16 mouse cellular contexts compared by ENCODE assay signal in the genomic region with DNA sequence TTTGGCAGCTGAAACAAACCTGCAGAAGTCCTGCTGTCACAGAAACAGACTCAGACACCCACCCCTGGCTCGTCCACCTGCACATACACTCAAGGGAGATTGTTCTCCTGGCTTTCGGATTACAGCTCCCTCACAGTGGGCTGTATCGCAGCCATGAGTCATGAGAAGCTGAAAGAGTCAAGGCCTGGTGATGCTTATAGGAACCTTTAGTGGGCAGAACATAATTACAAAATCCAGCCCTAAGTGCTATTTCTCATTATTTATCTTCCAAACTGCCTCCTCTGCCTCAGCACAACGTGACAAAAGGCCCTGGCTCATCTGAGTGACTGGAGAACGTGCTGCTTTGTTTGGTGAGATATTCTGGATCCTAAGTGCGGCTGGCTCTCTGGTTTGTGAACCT.
DNase-seq lines count a peak whose midpoint lies in the region; ATAC-seq and TF ChIP-seq lines count a peak whose summit lies in the region.
"Had no signal": no experiment of that assay in that cellular context is flagged by ENCODE, and none has a peak within 500 bp of the region (broad histone marks: within the 10 kb centered on the region; RNA-seq: fewer than 3 reads in every experiment).

No protein-coding gene starts in this region.

- 54% methylated on average over 6 of the region's 6 CpGs for WGBS in heart, postnatal 0 days
- 61% methylated on average over 6 of the region's 6 CpGs for WGBS in heart, embryonic 12.5 days
- 88% methylated on average over 6 of the region's 6 CpGs for WGBS in macrophage (ENCODE audit: missing documents)

- H3K4me2 ChIP-seq in heart, postnatal 0 days (ENCODE audit: low read depth, low read length): no peak overlapping the region
- H3K4me2 ChIP-seq in heart, embryonic 12.5 days: no peak overlapping the region
- H3K4me2 ChIP-seq: hindbrain, embryonic 12.5 days; limb, embryonic 12.5 days; liver, embryonic 12.5 days; lung, embryonic 14.5 days; midbrain, embryonic 11.5 days had no signal

- ATAC-seq in heart, postnatal 0 days (ENCODE audit: insufficient read depth, low read depth): no peak
- no peak for ATAC-seq in heart, embryonic 12.5 days (ENCODE audit: insufficient number of reproducible peaks, low FRiP score)
- ATAC-seq: liver, embryonic 12.5 days; Patski had no signal

- H3K9me3 ChIP-seq in heart, postnatal 0 days (replicated peaks; ENCODE audit: control insufficient read depth, low read length): no peaks in the 10 kb centered on the region
- no peaks in the 10 kb centered on the region for H3K9me3 ChIP-seq in heart, embryonic 12.5 days (replicated peaks)
- H3K9me3 ChIP-seq: hindbrain, embryonic 12.5 days; limb, embryonic 12.5 days; liver, embryonic 12.5 days had no signal

- TF ChIP-seq CTCF in heart, postnatal 0 days (IDR thresholded peaks at IDR 0.05; ENCODE audit: low read depth): no peak

- peak overlapping the region; percentile 52 for H3K27ac ChIP-seq in heart, postnatal 0 days (ENCODE audit: low read depth)
- no peak overlapping the region for H3K27ac ChIP-seq in heart, embryonic 12.5 days (ENCODE audit: poor library complexity, severe bottlenecking)
- 0 out of 2 replicates have a peak overlapping the region, but pooled peaks have one; percentile 7 for H3K27ac ChIP-seq in macrophage
- H3K27ac ChIP-seq: hindbrain, embryonic 12.5 days; limb, embryonic 12.5 days; liver, embryonic 12.5 days had no signal

- no peaks in the 10 kb centered on the region for H3K36me3 ChIP-seq in heart, postnatal 0 days (replicated peaks; ENCODE audit: control insufficient read depth, insufficient read depth, low read length)
- H3K36me3 ChIP-seq in heart, embryonic 12.5 days: no peaks in the 10 kb centered on the region
- H3K36me3 ChIP-seq in macrophage (ENCODE audit: inconsistent target): no peaks in the 10 kb centered on the region
- H3K36me3 ChIP-seq: hindbrain, embryonic 12.5 days; limb, embryonic 12.5 days; liver, embryonic 12.5 days had no signal

- H3K9ac ChIP-seq in heart, postnatal 0 days (replicated peaks; ENCODE audit: low read depth, low read length): no peak overlapping the region
- H3K9ac ChIP-seq in heart, embryonic 12.5 days: no peak overlapping the region
- H3K9ac ChIP-seq: hindbrain, embryonic 12.5 days; limb, embryonic 12.5 days; liver, embryonic 12.5 days; lung, embryonic 14.5 days had no signal

- no peaks in the 10 kb centered on the region for H3K79me2 ChIP-seq in macrophage (ENCODE audit: inconsistent target)

- TF ChIP-seq EP300 in heart, postnatal 0 days (IDR thresholded peaks at IDR 0.05; ENCODE audit: low read depth): no peak

- H3K27me3 ChIP-seq in heart, postnatal 0 days (ENCODE audit: control insufficient read depth, insufficient read depth, low read length): no peaks in the 10 kb centered on the region
- H3K27me3 ChIP-seq in heart, embryonic 12.5 days (replicated peaks): no peaks in the 10 kb centered on the region
- H3K27me3 ChIP-seq: hindbrain, embryonic 12.5 days; limb, embryonic 12.5 days; liver, embryonic 12.5 days; Patski had no signal

- no peak for DNase-seq in heart, postnatal 0 days (ENCODE audit: low spot score)
- DNase-seq in Muller cell, postnatal 12 days (ENCODE audit: inconsistent ontology term): peak; percentile 11
- peak; percentile 19 for DNase-seq in adrenal gland, postnatal 10 days
- DNase-seq in kidney, adult 8-10 months: no peak
- DNase-seq in neural tube, embryonic 10.5 days (ENCODE audit: extremely low spot score, low spot score): no peak
- DNase-seq: cerebellum, adult 18-20 months; cerebellum, postnatal 36 days; thymus, adult 2 months had no signal

- H3K4me1 ChIP-seq in heart, postnatal 0 days (ENCODE audit: control insufficient read depth, insufficient read depth): no peaks in the 10 kb centered on the region; the same call in 1 of the 2 replicates
- no peaks in the 10 kb centered on the region for H3K4me1 ChIP-seq in heart, embryonic 12.5 days (replicated peaks)
- H3K4me1 ChIP-seq: hindbrain, embryonic 12.5 days; liver, embryonic 12.5 days had no signal

- no peak overlapping the region for H3K4me3 ChIP-seq in heart, postnatal 0 days (ENCODE audit: low read depth, low read length)
- no peak overlapping the region for H3K4me3 ChIP-seq in heart, embryonic 12.5 days
- H3K4me3 ChIP-seq in macrophage (ENCODE audit: inconsistent target): no peak overlapping the region
- H3K4me3 ChIP-seq: hindbrain, embryonic 12.5 days; limb, embryonic 12.5 days; liver, embryonic 12.5 days had no signal

Comparison
In these comparisons a context has a peak if more than half of its experiments do, and no peak if none do; other contexts are left out.
1. DNase-seq: peak in Muller cell, postnatal 12 days (single experiment) and adrenal gland, postnatal 10 days (single experiment); none in heart, postnatal 0 days (single experiment), kidney, adult 8-10 months (0 of 2) and neural tube, embryonic 10.5 days (single experiment).